Mouse (Mus musculus) macrophage (primary cell): Measurements from ENCODE around the gene Smyd5. TPM values are rescaled to one million over a fixed set of nuclear protein-coding genes. Genes with fewer than 3 reads are reported as not detected.

Experiments
- H3K27ac ChIP-seq: fragments of 350-480 bp; formaldehyde crosslinking; 2 replicates; pipeline ENCODE4 v1.9.0; 2021
- H3K36me3 ChIP-seq: fragments of 350-480 bp; formaldehyde crosslinking; 2 replicates; pipeline ENCODE4 v1.9.0; 2021; ENCODE audit errors: inconsistent target
- H3K4me3 ChIP-seq: fragments of 350-480 bp; formaldehyde crosslinking; 2 replicates; pipeline ENCODE4 v1.9.0; 2021; ENCODE audit errors: inconsistent target
- H3K79me2 ChIP-seq: fragments of 350-480 bp; formaldehyde crosslinking; 2 replicates; pipeline ENCODE4 v1.9.0; 2021; ENCODE audit errors: inconsistent target
- WGBS: methylation state at CpG from one replicate; pipeline ENCODE4 v1.1.7; 2026; ENCODE audit warnings: inconsistent platforms; ENCODE audit not compliant: missing documents; 5-methylcytosine and 5-hydroxymethylcytosine counted together
- polyA plus RNA-seq: library from polyadenylated mRNA; stranded (reverse); fragments of 250-400 nt; gene quantifications from 3 replicates; pipeline ENCODE4 v1.2.4, GENCODE M21; 2018; ENCODE audit warnings: inconsistent platforms

The Smyd5 gene
- polyA plus RNA-seq, 1 experiment from 2014 or later, result 17.2 TPM

DNA sequence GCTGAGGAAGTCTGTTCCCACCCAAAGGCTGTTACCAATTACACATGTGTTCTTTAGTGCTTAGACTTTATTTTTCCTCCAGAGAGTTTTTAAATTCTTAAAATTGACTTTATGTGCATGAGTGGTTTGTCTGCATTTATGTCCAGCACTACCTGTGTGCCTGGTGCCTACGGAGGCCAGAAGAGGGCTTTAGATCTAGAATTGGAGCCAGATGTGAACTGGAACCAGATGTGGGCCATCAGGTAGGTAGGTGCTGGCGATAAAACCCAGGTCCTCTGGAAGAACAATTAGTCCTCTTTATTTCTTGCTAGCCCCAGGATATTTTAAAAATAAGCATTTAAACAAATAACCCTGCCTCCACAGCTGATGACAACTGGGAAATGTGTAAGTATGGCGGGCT lies 59.8 kb downstream of the Smyd5 start:
- WGBS, result 96% methylated on average over 3 of the region's 3 CpGs

More for the DNA sequence above, 59.8 kb downstream of the Smyd5 start:
- Histone ChIP-seq H3K27ac (no peak overlapping the region), H3K79me2 (no peaks in the 10 kb centered on the region), H3K36me3 (no peaks in the 10 kb centered on the region), H3K4me3 (no peak overlapping the region)

Other genes starting within 250 kb of the Smyd5 start
- gene Emx1, start 244.6 kb upstream of the Smyd5 start, polyA plus RNA-seq, result not detected in 3 replicates
- gene Sfxn5, start 98.6 kb upstream of the Smyd5 start, polyA plus RNA-seq, result 3.8 to 11.4 TPM (median 5.9 TPM) in 3 replicates
- 38.4 to 80.5 TPM (median 38.6 TPM) in 3 replicates for gene Rab11fip5, start 57.4 kb upstream of the Smyd5 start, polyA plus RNA-seq
- not detected in 3 replicates for gene Noto, start 8.1 kb upstream of the Smyd5 start, polyA plus RNA-seq
- 85.7 to 180 TPM (median 90.7 TPM) in 3 replicates for gene Cct7, start 19.5 kb downstream of the Smyd5 start, polyA plus RNA-seq
- gene Pradc1, start 20.0 kb downstream of the Smyd5 start, polyA plus RNA-seq, result 3.2 to 11.8 TPM (median 7.2 TPM) in 3 replicates
- gene Fbxo41, start 71.0 kb downstream of the Smyd5 start, polyA plus RNA-seq, result not detected in 3 replicates
- gene Egr4, start 81.6 kb downstream of the Smyd5 start, polyA plus RNA-seq, result not detected in 3 replicates
- 1.1 to 2.6 TPM (median 1.5 TPM) in 3 replicates for gene Alms1, start 155.5 kb downstream of the Smyd5 start, polyA plus RNA-seq